Mouse (Mus musculus) intestine, embryonic 15.5 days (tissue): ENCODE measurements around the gene Tex33. TPM values are rescaled to one million over a fixed set of nuclear protein-coding genes. Genes with fewer than 3 reads are reported as not detected.

ENCODE experiments used
- ATAC-seq: fragments of 200-750 bp; cut with Nextera tagmentation; 2 replicates; pipeline ENCODE4 v1.8.0; 2017; ENCODE audit warnings: moderate TSS enrichment, moderate library complexity
- H3K27ac ChIP-seq: fragments of 300-500 bp; sonication (generic); 2 replicates; pipeline ENCODE4 v1.5.1; 2015; ENCODE audit warnings: mild to moderate bottlenecking, inconsistent platforms
- H3K27me3 ChIP-seq: fragments of 300-500 bp; sonication (generic); replicated peaks from 2 replicates; pipeline ENCODE4 v1.6.1; 2015; ENCODE audit warnings: inconsistent platforms
- H3K36me3 ChIP-seq: fragments of 300-500 bp; sonication (generic); 2 replicates; pipeline ENCODE4 v1.6.1; 2015; ENCODE audit warnings: inconsistent platforms
- H3K4me1 ChIP-seq: fragments of 300-500 bp; sonication (generic); replicated peaks from 2 replicates; pipeline ENCODE4 v1.6.1; 2015; ENCODE audit warnings: inconsistent platforms
- H3K4me2 ChIP-seq: fragments of 300-500 bp; sonication (generic); replicated peaks from 2 replicates; pipeline ENCODE4 v1.6.1; 2015; ENCODE audit warnings: mild to moderate bottlenecking, inconsistent platforms
- H3K4me3 ChIP-seq: fragments of 300-500 bp; sonication (generic); replicated peaks from 2 replicates; pipeline ENCODE4 v1.5.1; 2015; ENCODE audit warnings: inconsistent platforms
- H3K9ac ChIP-seq: fragments of 300-500 bp; sonication (generic); 2 replicates; pipeline ENCODE4 v1.6.1; 2015; ENCODE audit warnings: inconsistent platforms
- H3K9me3 ChIP-seq: fragments of 300-500 bp; sonication (generic); 2 replicates; pipeline ENCODE4 v1.6.1; 2016; ENCODE audit warnings: inconsistent platforms
- WGBS: fragments of 180-500 bp; shearing (Covaris S2); methylation state at CpG from one replicate; pipeline ENCODE4 v1.1.7; 2015; 5-methylcytosine and 5-hydroxymethylcytosine counted together
- polyA plus RNA-seq: library from polyadenylated mRNA; unstranded; fragments of >200 nt; fragmentation: Nextera tagmentation; extraction: Ambion mirVana; gene quantifications from 2 replicates; pipeline ENCODE4 v1.2.1, GENCODE M21; 2015

The Tex33 gene
- polyA plus RNA-seq, 1 experiment from 2014 or later = not detected

- Histone ChIP-seq H3K9me3 (no peaks in the 10 kb centered on the region), H3K36me3 (no peaks in the 10 kb centered on the region), H3K4me2 (no peak overlapping the region), H3K4me3 (no peak overlapping the region), H3K9ac (no peak overlapping the region), H3K4me1 (peaks cover 14% of the 10 kb centered on the region), H3K27me3 (peaks cover 33% of the 10 kb centered on the region), H3K27ac (no peak overlapping the region)
- WGBS = 85% methylated on average over 14 of the region's 14 CpGs
- ATAC-seq = peak; percentile 39; the same call in 1 of the 2 replicates
Measured at GRCm38 (mm10) chr15:78413083-78413718, 17.5 kb upstream of the Tex33 start.

GRCm38 (mm10) chr15:78409570-78410052 lies 13.9 kb upstream of the Tex33 start:
- H3K4me2 ChIP-seq = peak overlapping the region; percentile 62
- no peaks in the 10 kb centered on the region for H3K9me3 ChIP-seq
- peak overlapping the region; percentile 54; the same call in 1 of the 2 replicates for H3K27ac ChIP-seq
- WGBS = 17% methylated on average over 12 of the region's 12 CpGs
- H3K9ac ChIP-seq = no peak overlapping the region; the same call in 1 of the 2 replicates
- ATAC-seq = peak; percentile 54
- peak overlapping the region; percentile 23 for H3K4me3 ChIP-seq
- H3K4me1 ChIP-seq = peaks cover 30% of the 10 kb centered on the region
- H3K27me3 ChIP-seq = peaks cover 33% of the 10 kb centered on the region
- no peaks in the 10 kb centered on the region for H3K36me3 ChIP-seq

- Histone ChIP-seq H3K9ac (peak within 1 kb of the TSS; percentile 76), H3K4me2 (peak within 1 kb of the TSS; percentile 83)
Measured at GRCm38 (mm10) chr15:78406293-78406934, 10.7 kb upstream of the Tex33 start, which contains the start of gene Mpst. TSS of gene Mpst (plus strand) at chr15:78406416.

GRCm38 (mm10) chr15:78405517-78406211 lies 10.0 kb upstream of the Tex33 start, which contains the start of gene Tst:
TSS of gene Tst (minus strand) at chr15:78405907.
- peak within 1 kb of the TSS; percentile 83 for H3K4me2 ChIP-seq
- H3K36me3 ChIP-seq = no peaks in the 10 kb centered on the region
- WGBS = 2% methylated on average over 34 of the region's 34 CpGs
- H3K9ac ChIP-seq = peak within 1 kb of the TSS; percentile 76
- H3K27me3 ChIP-seq = peaks cover 21% of the 10 kb centered on the region
- peak within 1 kb of the TSS; percentile 95 for H3K27ac ChIP-seq
- peak within 1 kb of the TSS; percentile 72 for H3K4me3 ChIP-seq
- H3K4me1 ChIP-seq = peaks cover 44% of the 10 kb centered on the region
- H3K9me3 ChIP-seq = no peaks in the 10 kb centered on the region
- peak; percentile 83 for ATAC-seq

More at GRCm38 (mm10) chr15:78406293-78406934, 10.7 kb upstream of the Tex33 start, which contains the start of gene Mpst:
- H3K36me3 ChIP-seq = no peaks in the 10 kb centered on the region
- peaks cover 28% of the 10 kb centered on the region for H3K27me3 ChIP-seq
- under 1% methylated on average over 40 of the region's 40 CpGs for WGBS
- peak; percentile 85 for ATAC-seq
- H3K27ac ChIP-seq = peak within 1 kb of the TSS; percentile 95
- H3K4me3 ChIP-seq = peak within 1 kb of the TSS; percentile 72
- no peaks in the 10 kb centered on the region for H3K9me3 ChIP-seq
- H3K4me1 ChIP-seq = peaks cover 44% of the 10 kb centered on the region

GRCm38 (mm10) chr15:78405098-78405497 lies 9.4 kb upstream of the Tex33 start:
- Histone ChIP-seq H3K4me2 (peak overlapping the region; percentile 83), H3K27me3 (peaks cover 15% of the 10 kb centered on the region), H3K4me1 (peaks cover 42% of the 10 kb centered on the region), H3K9ac (peak overlapping the region; percentile 47; the same call in 1 of the 2 replicates), H3K27ac (peak overlapping the region; percentile 95; the same call in 1 of the 2 replicates), H3K9me3 (no peaks in the 10 kb centered on the region), H3K4me3 (peak overlapping the region; percentile 72), H3K36me3 (no peaks in the 10 kb centered on the region)
- WGBS = 54% methylated on average over 11 of the region's 11 CpGs
- no peak for ATAC-seq

GRCm38 (mm10) chr15:78403896-78404295 lies 8.2 kb upstream of the Tex33 start:
- 81% methylated on average over 1 of the region's 1 CpGs for WGBS
- H3K4me1 ChIP-seq = peaks cover 35% of the 10 kb centered on the region
- H3K27ac ChIP-seq = peak overlapping the region; percentile 48; the same call in 1 of the 2 replicates

GRCm38 (mm10) chr15:78403301-78403741 lies 7.6 kb upstream of the Tex33 start:
- H3K27ac ChIP-seq = peak overlapping the region; percentile 48; the same call in 1 of the 2 replicates

More at GRCm38 (mm10) chr15:78403896-78404295, 8.2 kb upstream of the Tex33 start:
- Histone ChIP-seq H3K27me3 (peaks cover 5% of the 10 kb centered on the region), H3K9ac (no peak overlapping the region), H3K4me2 (peak overlapping the region; percentile 30), H3K4me3 (no peak overlapping the region), H3K9me3 (no peaks in the 10 kb centered on the region), H3K36me3 (no peaks in the 10 kb centered on the region)
- ATAC-seq = no peak

GRCm38 (mm10) chr15:78402423-78402822 lies 6.7 kb upstream of the Tex33 start:
- WGBS = 76% methylated on average over 7 of the region's 7 CpGs
- H3K9ac ChIP-seq = no peak overlapping the region
- H3K4me1 ChIP-seq = peaks cover 29% of the 10 kb centered on the region
- H3K4me3 ChIP-seq = no peak overlapping the region
- H3K4me2 ChIP-seq = no peak overlapping the region
- H3K9me3 ChIP-seq = no peaks in the 10 kb centered on the region
- H3K27ac ChIP-seq = no peak overlapping the region
- ATAC-seq = no peak
- H3K27me3 ChIP-seq = peaks cover 4% of the 10 kb centered on the region; the same call in 1 of the 2 replicates
- H3K36me3 ChIP-seq = no peaks in the 10 kb centered on the region

More at GRCm38 (mm10) chr15:78403301-78403741, 7.6 kb upstream of the Tex33 start:
- 28% methylated on average over 3 of the region's 3 CpGs for WGBS
- Histone ChIP-seq H3K36me3 (no peaks in the 10 kb centered on the region), H3K27me3 (peaks cover 3% of the 10 kb centered on the region; the same call in 1 of the 2 replicates), H3K4me3 (no peak overlapping the region), H3K4me1 (peaks cover 31% of the 10 kb centered on the region), H3K9ac (no peak overlapping the region), H3K4me2 (peak overlapping the region; percentile 30), H3K9me3 (no peaks in the 10 kb centered on the region)
- ATAC-seq = no peak

GRCm38 (mm10) chr15:78401921-78402320 lies 6.2 kb upstream of the Tex33 start:
- Histone ChIP-seq H3K4me2 (no peak overlapping the region), H3K36me3 (no peaks in the 10 kb centered on the region), H3K4me3 (no peak overlapping the region), H3K4me1 (peaks cover 24% of the 10 kb centered on the region), H3K27me3 (peaks cover 4% of the 10 kb centered on the region; the same call in 1 of the 2 replicates), H3K9me3 (no peaks in the 10 kb centered on the region), H3K9ac (no peak overlapping the region), H3K27ac (no peak overlapping the region)
- 49% methylated on average over 4 of the region's 4 CpGs for WGBS
- no peak for ATAC-seq

GRCm38 (mm10) chr15:78401345-78401744 lies 5.6 kb upstream of the Tex33 start:
- H3K4me2 ChIP-seq = no peak overlapping the region
- ATAC-seq = no peak
- H3K4me1 ChIP-seq = peaks cover 24% of the 10 kb centered on the region
- WGBS = 76% methylated on average over 6 of the region's 6 CpGs
- no peak overlapping the region for H3K27ac ChIP-seq
- no peaks in the 10 kb centered on the region for H3K9me3 ChIP-seq
- H3K27me3 ChIP-seq = peaks cover 4% of the 10 kb centered on the region; the same call in 1 of the 2 replicates
- H3K4me3 ChIP-seq = no peak overlapping the region
- H3K36me3 ChIP-seq = no peaks in the 10 kb centered on the region
- no peak overlapping the region for H3K9ac ChIP-seq

- H3K4me1 ChIP-seq = no peaks in the 10 kb centered on the region
- no peak overlapping the region for H3K4me3 ChIP-seq
- H3K27ac ChIP-seq = no peak overlapping the region
- H3K36me3 ChIP-seq = no peaks in the 10 kb centered on the region
- no peaks in the 10 kb centered on the region for H3K9me3 ChIP-seq
- WGBS = 78% methylated on average over 3 of the region's 3 CpGs
- no peak overlapping the region for H3K9ac ChIP-seq
- ATAC-seq = no peak
- peaks cover 29% of the 10 kb centered on the region for H3K27me3 ChIP-seq
- H3K4me2 ChIP-seq = no peak overlapping the region
Measured at GRCm38 (mm10) chr15:78390855-78391254, 4.9 kb downstream of the Tex33 start.

- no peak overlapping the region for H3K4me3 ChIP-seq
- ATAC-seq = no peak
- no peak overlapping the region for H3K9ac ChIP-seq
- 84% methylated on average over 1 of the region's 1 CpGs for WGBS
- H3K27ac ChIP-seq = no peak overlapping the region
- H3K4me1 ChIP-seq = no peaks in the 10 kb centered on the region
- peaks cover 15% of the 10 kb centered on the region for H3K27me3 ChIP-seq
- H3K4me2 ChIP-seq = no peak overlapping the region
- no peaks in the 10 kb centered on the region for H3K36me3 ChIP-seq
- no peaks in the 10 kb centered on the region for H3K9me3 ChIP-seq
Measured at GRCm38 (mm10) chr15:78385564-78385963, 10.1 kb downstream of the Tex33 start.
